Mouse (Mus musculus): ENCODE results near the gene Uroc1. TPM values are rescaled to one million over a fixed set of nuclear protein-coding genes. Genes with fewer than 3 reads are reported as not detected.
A peak's percentile ranks its signal among the peaks of the same experiment; 100 is the strongest.

Uroc1 gene
- polyA plus RNA-seq, 1 experiment, result not detected

DNA sequence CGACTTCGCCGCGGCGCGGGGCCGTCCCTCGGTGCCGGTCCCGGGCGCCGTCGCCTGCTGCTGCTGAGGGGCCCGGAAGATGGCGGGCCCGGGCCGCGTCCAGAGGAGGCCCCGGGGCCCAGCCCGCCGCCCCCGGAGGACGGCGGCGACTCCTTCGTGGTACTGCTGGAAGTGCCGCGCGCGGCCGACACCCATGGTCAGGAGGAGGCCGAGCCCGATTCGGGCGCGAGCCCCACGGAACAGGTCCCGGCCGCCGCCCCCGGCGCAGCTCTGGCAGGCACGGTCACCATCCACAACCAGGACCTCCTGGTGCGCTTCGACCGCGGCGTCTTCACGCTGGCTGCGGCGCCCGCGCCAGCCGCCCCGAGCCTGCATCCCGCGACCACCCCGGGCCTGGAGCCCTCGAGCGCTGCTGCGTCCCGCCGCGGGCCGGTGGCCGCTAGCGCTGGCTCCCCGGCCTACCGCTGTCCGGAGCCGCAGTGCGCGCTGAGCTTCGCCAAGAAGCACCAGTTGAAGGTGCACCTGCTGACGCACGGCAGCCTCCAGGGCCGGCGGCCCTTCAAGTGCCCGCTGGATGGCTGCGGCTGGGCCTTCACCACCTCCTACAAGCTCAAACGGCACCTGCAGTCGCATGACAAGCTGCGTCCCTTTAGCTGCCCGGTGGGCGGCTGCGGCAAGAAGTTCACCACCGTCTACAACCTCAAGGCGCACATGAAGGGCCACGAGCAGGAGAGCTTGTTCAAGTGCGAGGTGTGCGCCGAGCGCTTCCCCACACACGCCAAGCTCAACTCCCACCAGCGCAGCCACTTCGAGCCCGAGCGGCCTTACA is 36.9 kb downstream of the Uroc1 start:
- Histone ChIP-seq H3K4me3 (ENCODE audit: insufficient read depth, poor library complexity, severe bottlenecking) (peak overlapping the region; percentile 66), H3K79me3 (ENCODE audit: low read depth) (peaks cover 10% of the 10 kb centered on the region), H3K79me2 (ENCODE audit: control insufficient read depth, insufficient read depth) (peaks cover 30% of the 10 kb centered on the region), H3ac (ENCODE audit: control insufficient read depth, insufficient read length, low read depth) (peak overlapping the region; percentile 69), H3K27me3 (ENCODE audit: control insufficient read depth, insufficient read depth, insufficient read length) (no peaks in the 10 kb centered on the region), H3K36me3 (ENCODE audit: control insufficient read depth, insufficient read depth) (peaks cover 24% of the 10 kb centered on the region)
- no peak for TF ChIP-seq USF1 (IDR thresholded peaks at IDR 0.05; ENCODE audit: low read depth)
- TF ChIP-seq MYOD1 (IDR thresholded peaks at IDR 0.05; ENCODE audit: control insufficient read depth, insufficient read length, low read depth), result no peak
- TF ChIP-seq CTCF (IDR thresholded peaks at IDR 0.05; ENCODE audit: control insufficient read depth, insufficient read depth, insufficient read length), result no peak
- TF ChIP-seq CEBPB (IDR thresholded peaks at IDR 0.05; ENCODE audit: low read depth), result no peak
- no peak for TF ChIP-seq FOSL1 (IDR thresholded peaks at IDR 0.05; ENCODE audit: insufficient read depth, low read length, poor library complexity, severe bottlenecking)
- TF ChIP-seq MYOG (IDR thresholded peaks at IDR 0.05; ENCODE audit: control insufficient read depth, extremely low read depth, insufficient read length), result no peak
- TF ChIP-seq MAX (IDR thresholded peaks at IDR 0.05), result no peak

DNA sequence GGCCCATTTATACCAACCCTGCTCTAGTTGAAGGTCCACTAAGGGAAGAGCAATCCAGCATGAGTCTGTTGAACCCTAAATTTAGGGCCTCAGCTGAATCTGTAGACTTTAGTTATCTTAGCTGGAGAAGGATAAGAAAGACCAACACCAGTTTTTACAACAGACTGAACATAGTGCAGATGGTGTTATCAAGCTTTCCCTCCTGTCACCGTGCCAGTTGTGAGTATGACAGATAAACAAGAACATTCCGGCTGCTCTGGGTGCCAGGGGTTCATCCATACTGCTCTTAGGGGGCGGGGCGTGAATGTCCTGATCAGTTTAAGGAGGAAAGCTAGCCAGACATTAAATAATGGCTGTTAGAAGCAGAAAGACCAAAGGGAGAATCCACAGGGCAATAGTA is 41.6 kb downstream of the Uroc1 start:
- H3K36me3 ChIP-seq (ENCODE audit: control insufficient read depth, insufficient read depth), result peaks cover 65% of the 10 kb centered on the region

DNA sequence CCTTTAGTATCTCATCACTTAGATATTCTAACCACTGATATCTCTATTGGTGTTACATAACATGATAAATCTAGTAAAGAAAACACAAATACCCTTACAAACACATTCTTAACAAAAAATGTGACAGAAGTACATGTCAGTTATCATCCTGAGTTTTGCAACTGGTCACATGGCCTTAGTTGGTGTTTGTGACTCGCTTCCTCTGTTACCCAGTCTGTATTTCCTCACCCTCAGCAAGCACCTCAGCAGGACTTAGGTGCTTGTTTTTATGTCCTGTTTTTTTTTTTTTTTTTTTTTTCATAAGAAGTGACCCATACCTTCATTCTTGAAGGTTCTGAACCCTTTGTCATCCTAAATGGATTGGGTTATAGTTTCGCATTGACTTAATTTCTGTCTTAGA is 44.6 kb downstream of the Uroc1 start:
- Histone ChIP-seq H3K79me2 (ENCODE audit: control insufficient read depth, insufficient read depth) (no peaks in the 10 kb centered on the region), H3K79me3 (ENCODE audit: low read depth) (no peaks in the 10 kb centered on the region)
- TF ChIP-seq MYOG (IDR thresholded peaks at IDR 0.05; ENCODE audit: control insufficient read depth, extremely low read depth, insufficient read length) (no peak), CEBPB (IDR thresholded peaks at IDR 0.05; ENCODE audit: low read depth) (no peak), MYOD1 (IDR thresholded peaks at IDR 0.05; ENCODE audit: control insufficient read depth, insufficient read length, low read depth) (no peak), USF1 (IDR thresholded peaks at IDR 0.05; ENCODE audit: low read depth) (no peak), CTCF (IDR thresholded peaks at IDR 0.05; ENCODE audit: control insufficient read depth, insufficient read depth, insufficient read length) (no peak), FOSL1 (IDR thresholded peaks at IDR 0.05; ENCODE audit: insufficient read depth, low read length, poor library complexity, severe bottlenecking) (no peak), MAX (IDR thresholded peaks at IDR 0.05) (no peak)

More for the DNA sequence above, 41.6 kb downstream of the Uroc1 start:
- H3K27me3 ChIP-seq (ENCODE audit: control insufficient read depth, insufficient read depth, insufficient read length), result no peaks in the 10 kb centered on the region
- H3K79me3 ChIP-seq (ENCODE audit: low read depth), result peaks cover 10% of the 10 kb centered on the region
- no peak overlapping the region for H3ac ChIP-seq (ENCODE audit: control insufficient read depth, insufficient read length, low read depth)
- H3K4me3 ChIP-seq (ENCODE audit: insufficient read depth, poor library complexity, severe bottlenecking), result no peak overlapping the region
- no peak for TF ChIP-seq FOSL1 (IDR thresholded peaks at IDR 0.05; ENCODE audit: insufficient read depth, low read length, poor library complexity, severe bottlenecking)
- peaks cover 28% of the 10 kb centered on the region for H3K79me2 ChIP-seq (ENCODE audit: control insufficient read depth, insufficient read depth)

DNA sequence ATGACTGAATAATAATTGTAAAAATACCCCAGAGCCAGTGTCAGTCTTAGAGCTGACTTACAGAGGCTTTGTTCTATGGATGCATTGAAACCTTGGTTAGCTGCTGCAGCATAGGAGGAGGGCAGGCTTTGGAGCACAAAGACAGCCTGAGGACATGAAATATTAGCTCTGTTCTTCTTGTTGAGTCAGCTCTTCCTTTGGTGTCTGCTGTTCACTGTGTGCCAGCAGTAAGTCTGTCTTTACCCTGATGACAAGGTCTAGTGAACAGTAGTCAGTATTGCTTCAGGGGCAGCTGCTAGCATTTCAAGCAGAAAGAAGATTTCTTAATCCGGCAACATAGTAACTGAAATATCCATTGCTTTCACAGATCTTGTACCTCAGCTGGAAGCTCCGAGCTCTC is 48.4 kb downstream of the Uroc1 start:
- no peaks in the 10 kb centered on the region for H3K27me3 ChIP-seq (ENCODE audit: control insufficient read depth, insufficient read depth, insufficient read length)
- H3ac ChIP-seq (ENCODE audit: control insufficient read depth, insufficient read length, low read depth), result no peak overlapping the region
- no peaks in the 10 kb centered on the region for H3K79me2 ChIP-seq (ENCODE audit: control insufficient read depth, insufficient read depth)
- TF ChIP-seq MAX (IDR thresholded peaks at IDR 0.05), result no peak
- TF ChIP-seq CEBPB (IDR thresholded peaks at IDR 0.05; ENCODE audit: low read depth), result no peak
- TF ChIP-seq CTCF (IDR thresholded peaks at IDR 0.05; ENCODE audit: control insufficient read depth, insufficient read depth, insufficient read length), result no peak
- TF ChIP-seq USF1 (IDR thresholded peaks at IDR 0.05; ENCODE audit: low read depth), result no peak
- no peak for TF ChIP-seq MYOD1 (IDR thresholded peaks at IDR 0.05; ENCODE audit: control insufficient read depth, insufficient read length, low read depth)
- TF ChIP-seq MYOG (IDR thresholded peaks at IDR 0.05; ENCODE audit: control insufficient read depth, extremely low read depth, insufficient read length), result no peak
- no peak for TF ChIP-seq FOSL1 (IDR thresholded peaks at IDR 0.05; ENCODE audit: insufficient read depth, low read length, poor library complexity, severe bottlenecking)
- H3K36me3 ChIP-seq (ENCODE audit: control insufficient read depth, insufficient read depth), result peaks cover 83% of the 10 kb centered on the region
- no peaks in the 10 kb centered on the region for H3K79me3 ChIP-seq (ENCODE audit: low read depth)
- H3K4me3 ChIP-seq (ENCODE audit: insufficient read depth, poor library complexity, severe bottlenecking), result no peak overlapping the region

More for the DNA sequence above, 44.6 kb downstream of the Uroc1 start:
- Histone ChIP-seq H3K36me3 (ENCODE audit: control insufficient read depth, insufficient read depth) (peaks cover 86% of the 10 kb centered on the region), H3K27me3 (ENCODE audit: control insufficient read depth, insufficient read depth, insufficient read length) (no peaks in the 10 kb centered on the region), H3K4me3 (ENCODE audit: insufficient read depth, poor library complexity, severe bottlenecking) (no peak overlapping the region), H3ac (ENCODE audit: control insufficient read depth, insufficient read length, low read depth) (no peak overlapping the region)

DNA sequence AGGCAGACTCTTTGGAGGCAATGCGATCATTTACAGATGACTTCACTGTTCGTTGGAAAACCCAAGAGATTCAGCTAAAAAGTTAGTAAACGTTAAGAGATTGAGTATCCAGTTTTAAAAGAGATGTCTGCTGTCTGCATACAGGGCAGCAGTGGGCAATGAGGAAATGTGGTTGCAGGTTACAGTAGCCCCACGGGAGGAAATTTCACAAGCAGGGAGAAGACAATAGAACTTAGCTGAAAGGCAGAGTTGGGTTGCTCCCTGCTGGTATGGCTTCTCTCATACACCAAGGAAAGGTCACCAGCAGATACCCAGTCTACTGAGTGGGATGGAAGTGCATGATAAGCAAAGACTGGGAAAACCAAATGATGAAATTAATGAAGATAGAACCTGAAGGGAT is 57.5 kb downstream of the Uroc1 start:
- Histone ChIP-seq H3K4me3 (ENCODE audit: insufficient read depth, poor library complexity, severe bottlenecking) (no peak overlapping the region), H3K36me3 (ENCODE audit: control insufficient read depth, insufficient read depth) (peaks cover 21% of the 10 kb centered on the region), H3K79me2 (ENCODE audit: control insufficient read depth, insufficient read depth) (no peaks in the 10 kb centered on the region), H3K27me3 (ENCODE audit: control insufficient read depth, insufficient read depth, insufficient read length) (no peaks in the 10 kb centered on the region), H3ac (ENCODE audit: control insufficient read depth, insufficient read length, low read depth) (no peak overlapping the region), H3K79me3 (ENCODE audit: low read depth) (no peaks in the 10 kb centered on the region)
- no peak for TF ChIP-seq MAX (IDR thresholded peaks at IDR 0.05)
- TF ChIP-seq CEBPB (IDR thresholded peaks at IDR 0.05; ENCODE audit: low read depth), result no peak
- no peak for TF ChIP-seq USF1 (IDR thresholded peaks at IDR 0.05; ENCODE audit: low read depth)
- no peak for TF ChIP-seq MYOG (IDR thresholded peaks at IDR 0.05; ENCODE audit: control insufficient read depth, extremely low read depth, insufficient read length)
- TF ChIP-seq FOSL1 (IDR thresholded peaks at IDR 0.05; ENCODE audit: insufficient read depth, low read length, poor library complexity, severe bottlenecking), result no peak
- TF ChIP-seq MYOD1 (IDR thresholded peaks at IDR 0.05; ENCODE audit: control insufficient read depth, insufficient read length, low read depth), result no peak
- no peak for TF ChIP-seq CTCF (IDR thresholded peaks at IDR 0.05; ENCODE audit: control insufficient read depth, insufficient read depth, insufficient read length)
